Mouse (Mus musculus) erythroid progenitor cell, adult 5-6 weeks (primary cell): ENCODE data around the gene Stub1. TPM values are rescaled to one million over a fixed set of nuclear protein-coding genes. Genes with fewer than 3 reads are reported as not detected.
"Not testable (repeated sequence)": the region's sequence is repeated elsewhere in the genome, so short reads cannot be mapped to it uniquely, and the experiment has no call there.

Experiments used
- ATAC-seq: replicated peaks from 2 replicates; pipeline ENCODE4 v1.8.0; 2016; ENCODE audit warnings: moderate number of reproducible peaks, mild to moderate bottlenecking, moderate TSS enrichment, inconsistent platforms; ENCODE audit not compliant: poor library complexity, low FRiP score, severe bottlenecking
- total RNA-seq, 2 experiments: library from RNA; stranded (forward) in 1 of 2; stranded (reverse) in 1 of 2; fragments of 150-400 nt in 1 of 2; fragments of 186-747, 209-891 nt in 1 of 2; gene quantifications; 2 replicates each; pipeline versions ENCODE4 v1.2.3 to v1.2.4; 2015 to 2017; ENCODE audit warnings: low replicate concordance in 2 of 2

Stub1 gene
- total RNA-seq, 2 experiments from 2014 or later, result 47.1 to 86.4 TPM

- ATAC-seq, result no peak
Observed at GRCm38 (mm10) chr17:25827011-25827410, 6.2 kb downstream of the Stub1 start.

- no peak for ATAC-seq
Observed at GRCm38 (mm10) chr17:25825984-25826570, 7.1 kb downstream of the Stub1 start.

GRCm38 (mm10) chr17:25825311-25825710 is 7.9 kb downstream of the Stub1 start:
- ATAC-seq, result no peak

DNA sequence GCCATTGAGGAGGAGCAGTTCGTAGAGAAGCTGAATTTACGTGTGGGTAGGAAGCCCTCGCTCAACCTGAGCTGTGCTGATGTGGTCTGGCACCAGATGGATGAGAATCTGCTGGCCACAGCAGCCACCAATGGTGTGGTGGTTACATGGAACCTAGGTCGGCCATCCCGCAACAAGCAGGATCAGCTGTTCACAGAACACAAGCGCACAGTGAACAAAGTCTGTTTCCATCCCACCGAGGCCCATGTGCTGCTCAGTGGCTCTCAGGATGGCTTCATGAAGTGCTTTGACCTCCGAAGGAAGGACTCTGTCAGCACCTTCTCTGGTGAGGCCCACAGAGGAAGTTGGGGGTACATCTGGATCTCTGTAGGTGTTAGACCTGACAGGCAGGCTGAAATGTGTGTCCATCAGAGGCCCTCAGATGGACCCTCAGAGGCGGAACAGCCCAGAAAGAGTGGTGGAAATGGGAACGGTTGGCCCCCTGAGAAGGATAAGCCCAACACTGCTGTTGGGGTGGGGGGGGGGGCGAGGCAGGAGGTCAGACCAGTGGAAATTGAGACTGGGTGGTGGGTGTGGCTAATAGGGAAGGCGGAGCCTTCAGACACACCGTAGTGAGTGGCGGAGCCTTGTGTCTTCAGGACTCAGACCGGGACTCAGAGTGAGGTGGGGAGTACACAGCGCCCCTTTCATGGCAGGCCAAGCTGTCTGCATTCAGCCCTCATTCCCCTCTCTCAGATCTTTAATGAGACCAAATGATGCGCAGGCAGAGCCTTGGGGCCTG is 8.7 kb downstream of the Stub1 start:
- ATAC-seq, result no peak

DNA sequence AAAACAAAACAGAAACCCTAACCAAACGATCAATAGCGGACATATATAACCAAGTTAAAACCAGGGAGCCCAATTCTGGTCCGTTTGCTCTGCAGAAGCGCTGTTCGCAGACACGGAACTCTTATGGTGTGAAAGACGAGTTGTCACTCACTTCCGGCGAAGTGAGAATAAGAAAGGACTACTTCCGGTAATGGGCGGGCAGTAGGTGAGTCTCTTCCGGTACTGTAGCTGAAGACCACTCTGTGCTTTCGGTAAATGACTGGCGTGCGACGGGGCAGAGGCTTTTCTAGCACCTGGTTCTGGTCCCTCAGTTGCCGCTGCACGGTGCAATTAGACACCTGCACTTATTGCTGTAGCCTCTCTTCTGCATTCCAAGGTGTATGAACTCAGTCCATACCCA is 9.8 kb downstream of the Stub1 start, which contains the start of gene Wdr24:
Gene Wdr24 (plus strand): TSS at position 176 of the 400 bp plus-strand sequence.
- ATAC-seq, result peak; percentile 88

GRCm38 (mm10) chr17:25818851-25819780 is 14.1 kb downstream of the Stub1 start:
- ATAC-seq, result peak; percentile 72

GRCm38 (mm10) chr17:25817662-25818061 is 15.5 kb downstream of the Stub1 start:
- ATAC-seq, result no peak

GRCm38 (mm10) chr17:25813471-25813870 is 19.7 kb downstream of the Stub1 start:
- peak; percentile 45 for ATAC-seq

DNA sequence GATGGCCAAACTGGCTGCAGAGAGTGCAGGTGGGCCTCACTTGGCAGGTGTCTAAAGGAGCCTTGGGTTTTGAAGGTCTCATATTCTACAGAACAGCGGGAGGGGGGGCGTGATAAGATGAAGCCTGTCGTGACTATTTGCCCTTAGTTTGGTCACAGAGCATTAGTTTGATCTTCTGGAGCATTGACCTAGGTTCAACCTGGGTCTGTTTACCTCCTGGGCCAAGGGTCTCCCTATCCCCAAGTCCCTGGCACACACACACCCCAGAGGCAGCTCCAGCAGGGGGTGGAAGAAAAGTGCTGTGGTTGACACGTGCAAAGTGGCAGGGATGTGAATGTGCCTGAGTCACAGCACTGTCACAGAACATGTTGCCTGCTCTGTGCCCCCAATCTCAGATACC is 22.3 kb downstream of the Stub1 start:
- ATAC-seq, result no peak

DNA sequence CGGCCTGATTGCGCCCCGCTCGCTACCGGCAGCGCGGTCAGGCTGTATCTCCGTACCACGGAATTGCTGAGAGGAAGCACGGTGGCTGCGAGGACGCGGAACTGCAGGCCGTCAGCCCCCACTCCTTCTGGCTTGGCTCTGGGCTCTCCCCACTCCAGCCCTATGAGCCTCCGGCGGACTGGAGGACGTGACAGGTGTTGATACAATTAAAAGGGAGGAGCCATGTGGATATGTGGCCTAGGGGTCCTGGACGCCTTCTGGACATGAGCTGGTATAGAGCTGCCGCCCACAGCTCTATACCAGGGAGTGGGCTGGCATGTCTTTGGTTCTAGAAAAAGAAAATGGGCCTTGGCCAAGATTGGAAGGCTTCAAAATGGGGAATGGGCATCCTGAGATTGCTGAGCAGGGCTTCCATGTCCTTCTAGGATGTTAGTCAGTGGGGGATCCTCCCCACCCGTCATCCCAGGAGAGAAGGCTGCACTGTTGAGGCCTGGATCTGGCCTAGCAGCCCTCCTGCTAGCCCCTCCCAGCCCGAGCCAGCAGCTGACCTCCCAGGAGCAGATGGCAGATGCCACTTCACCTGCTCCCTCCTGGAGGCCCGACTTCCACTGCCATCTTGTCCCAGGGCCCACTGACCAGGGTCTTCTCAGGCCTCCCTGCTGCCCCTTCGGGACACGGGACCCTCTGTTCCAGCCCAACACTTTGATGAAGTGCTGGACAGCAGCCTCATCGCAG is 23.4 kb downstream of the Stub1 start:
- ATAC-seq, result no peak

DNA sequence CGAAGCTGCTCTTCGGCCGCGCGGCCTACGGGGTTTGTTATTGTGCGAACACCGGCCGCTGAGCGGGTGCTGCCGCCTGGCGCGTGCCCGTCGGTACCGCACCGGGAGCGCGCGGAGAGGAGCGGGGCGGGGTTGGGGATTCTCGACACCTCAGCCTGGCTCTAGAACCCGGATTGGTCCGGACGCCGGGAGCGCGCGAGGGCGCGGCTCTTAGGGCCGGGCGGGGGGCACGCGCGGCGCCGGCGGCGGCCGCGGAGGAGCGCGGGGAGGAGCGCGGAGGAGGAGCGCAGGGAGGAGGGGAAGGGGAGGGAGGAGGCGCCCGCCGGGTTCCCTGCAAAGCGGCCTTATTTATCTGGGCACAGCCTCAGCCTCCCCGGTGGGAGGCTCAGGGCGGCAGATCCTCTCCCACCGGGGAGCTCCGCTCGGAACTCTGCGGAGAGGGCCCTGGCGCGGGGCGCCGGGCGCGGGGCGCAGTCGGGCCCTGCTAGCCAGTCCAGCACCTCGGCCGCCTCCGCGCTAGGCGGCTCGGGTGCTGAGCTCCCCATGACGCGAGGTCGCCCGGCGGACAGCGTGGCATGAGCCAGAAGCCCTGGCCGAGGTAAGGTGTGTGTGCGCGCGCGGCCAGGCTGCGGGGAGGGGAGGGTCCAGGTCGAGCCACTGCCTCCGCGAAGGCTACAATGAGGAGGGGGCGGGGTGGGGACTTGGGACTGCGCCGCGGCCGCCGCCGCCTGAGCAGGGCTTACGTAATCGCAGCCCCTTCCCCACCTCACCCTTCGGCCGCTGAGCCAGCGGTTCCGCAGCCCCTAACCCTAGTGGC is 24.2 kb downstream of the Stub1 start, which contains the start of gene Fbxl16:
Gene Fbxl16 (plus strand): TSS at position 297 of the 817 bp plus-strand sequence.
- ATAC-seq, result no peak

DNA sequence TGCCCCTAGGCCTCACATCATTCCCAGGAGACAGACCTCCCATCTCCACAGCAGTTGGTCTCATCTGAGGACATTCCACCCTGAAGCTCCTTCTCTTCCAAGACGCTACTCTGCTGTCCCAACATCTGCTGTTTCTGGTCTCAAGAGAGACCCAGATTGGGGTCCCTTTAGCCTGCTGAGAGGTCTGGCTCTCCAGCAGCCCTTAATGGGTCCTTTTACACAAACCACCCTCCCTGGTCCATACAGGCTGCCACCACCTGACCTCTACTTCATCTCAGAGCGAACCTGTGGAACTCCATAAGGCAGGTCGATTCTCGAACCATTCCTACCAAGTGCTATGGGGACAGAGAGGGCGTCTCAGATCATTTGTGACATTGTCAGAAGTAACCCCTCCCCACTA is 25.2 kb downstream of the Stub1 start:
- no peak for ATAC-seq

- not testable (repeated sequence) for ATAC-seq
Observed at GRCm38 (mm10) chr17:25807452-25807851, 25.8 kb downstream of the Stub1 start.

DNA sequence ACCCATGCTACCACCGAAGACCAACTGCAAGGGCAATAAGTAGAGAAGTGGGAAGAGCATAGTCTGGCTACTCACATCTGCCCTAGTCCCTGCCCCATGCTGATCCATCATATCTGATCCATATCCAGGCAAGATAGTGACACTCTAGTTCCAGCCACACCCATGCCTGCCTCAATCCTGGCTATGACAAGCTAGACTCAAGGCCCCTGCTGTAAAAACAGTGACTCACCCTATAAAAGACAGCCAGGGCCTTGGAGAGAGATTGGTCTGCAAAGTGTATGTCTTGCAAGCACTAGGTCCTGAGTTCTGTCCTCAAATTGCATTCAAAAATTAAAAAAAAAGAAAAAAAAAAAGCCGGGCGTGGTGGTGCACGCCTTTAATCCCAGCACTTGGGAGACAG is 26.7 kb downstream of the Stub1 start:
- ATAC-seq, result no peak

GRCm38 (mm10) chr17:25802825-25803517 is 30.2 kb downstream of the Stub1 start:
- ATAC-seq, result no peak

- ATAC-seq, result peak; percentile 68
Observed at GRCm38 (mm10) chr17:25801029-25801428, 32.2 kb downstream of the Stub1 start.

GRCm38 (mm10) chr17:25796951-25797369 is 36.2 kb downstream of the Stub1 start, which contains the start of gene Metrn:
Gene Metrn (minus strand): TSS chr17:25797136.
- ATAC-seq, result peak; percentile 83

GRCm38 (mm10) chr17:25796211-25796771 is 36.9 kb downstream of the Stub1 start:
- ATAC-seq, result no peak
